Mouse (Mus musculus): Measurements from ENCODE around the gene Vmn1r21.

The Vmn1r21 gene

GRCm38 (mm10) chr6:57795835-57796234, 54.3 kb downstream of the Vmn1r21 start:
- Histone ChIP-seq H3K9me3 (ENCODE audit: low read length) (no peaks in the 10 kb centered on the region), H3K4me3 (replicated peaks; ENCODE audit: low read length) (no peak overlapping the region), H3K36me3 (ENCODE audit: insufficient read depth, low read length) (no peaks in the 10 kb centered on the region), H3K4me1 (replicated peaks; ENCODE audit: low read depth, low read length) (no peaks in the 10 kb centered on the region), H3K27me3 (ENCODE audit: insufficient read depth, low read length) (no peaks in the 10 kb centered on the region)
- TF ChIP-seq CTCF (conservative IDR thresholded peaks at IDR 0.05; ENCODE audit: low read length), result no peak

Data from E14TG2a.4 (cell line).